Mouse (Mus musculus) c-Kit-negative CD71-positive TER-119-positive erythroid progenitor cells, embryonic 14.5 days (primary cell): ENCODE data around the gene Epsti1.

Experiments used
- DNase-seq: peaks from one replicate; pipeline ENCODE4 v3.0.0-alpha.2; 2013; ENCODE audit warnings: low read depth, low spot score

The Epsti1 gene

GRCm38 (mm10) chr14:78015540-78016321, 111.7 kb downstream of the Epsti1 start:
- DNase-seq: no peak

GRCm38 (mm10) chr14:78016398-78016797, 112.4 kb downstream of the Epsti1 start:
- DNase-seq: no peak

- no peak for DNase-seq
These were observed 115.9 kb downstream of the Epsti1 start for GRCm38 (mm10) chr14:78019935-78020334.

- no peak for DNase-seq
These were observed 134.8 kb downstream of the Epsti1 start for GRCm38 (mm10) chr14:78038876-78039275.

GRCm38 (mm10) chr14:78040643-78041042, 136.6 kb downstream of the Epsti1 start:
- no peak for DNase-seq

- DNase-seq: no peak
These were observed 138.0 kb downstream of the Epsti1 start for GRCm38 (mm10) chr14:78041886-78042526.

GRCm38 (mm10) chr14:78043079-78043478, 139.0 kb downstream of the Epsti1 start:
- DNase-seq: no peak

- no peak for DNase-seq
These were observed 144.2 kb downstream of the Epsti1 start for GRCm38 (mm10) chr14:78048258-78048657.

- no peak for DNase-seq
These were observed 144.6 kb downstream of the Epsti1 start for GRCm38 (mm10) chr14:78048674-78049073.
